Mouse (Mus musculus) forebrain, postnatal 0 days (tissue): ENCODE measurements around the gene Kif1a. TPM values are rescaled to one million over a fixed set of nuclear protein-coding genes. Genes with fewer than 3 reads are reported as not detected.

ENCODE experiments used
- ATAC-seq: fragments of 200-750 bp; cut with Nextera tagmentation; 2 replicates; pipeline ENCODE4 v1.8.0; 2017; ENCODE audit warnings: mild to moderate bottlenecking, moderate library complexity
- DNase-seq: peaks from one replicate; pipeline ENCODE4 v3.0.0-alpha.2; 2015
- H3K27ac ChIP-seq: fragments of 300-500 bp; sonication (generic); 2 replicates; pipeline ENCODE4 v1.5.1; 2014; ENCODE audit warnings: low read depth, mild to moderate bottlenecking, antibody characterized with exemption, low read length, moderate library complexity, mixed read lengths
- H3K27me3 ChIP-seq: fragments of 300-500 bp; sonication (generic); 2 replicates; pipeline ENCODE4 v1.6.1; 2014; ENCODE audit warnings: mild to moderate bottlenecking, low read length, mixed read lengths; ENCODE audit not compliant: insufficient read depth
- H3K36me3 ChIP-seq: fragments of 300-500 bp; sonication (generic); 2 replicates; pipeline ENCODE4 v1.6.1; 2014; ENCODE audit warnings: mild to moderate bottlenecking, moderate library complexity; ENCODE audit not compliant: insufficient read depth
- H3K4me1 ChIP-seq: fragments of 300-500 bp; sonication (generic); 2 replicates; pipeline ENCODE4 v1.6.1; 2014; ENCODE audit warnings: antibody characterized with exemption; ENCODE audit not compliant: insufficient read depth
- H3K4me2 ChIP-seq: fragments of 300-500 bp; sonication (generic); 2 replicates; pipeline ENCODE4 v1.6.1; 2014; ENCODE audit warnings: low read depth, mild to moderate bottlenecking, moderate library complexity
- H3K4me3 ChIP-seq: fragments of 300-500 bp; sonication (generic); 2 replicates; pipeline ENCODE4 v1.5.1; 2014; ENCODE audit warnings: low read depth, low read length, mixed read lengths
- H3K9ac ChIP-seq: fragments of 300-500 bp; sonication (generic); 2 replicates; pipeline ENCODE4 v1.6.1; 2014; ENCODE audit warnings: mild to moderate bottlenecking
- H3K9me3 ChIP-seq: fragments of 300-500 bp; sonication (generic); 2 replicates; pipeline ENCODE4 v1.6.1; 2016; ENCODE audit warnings: low read length
- CTCF ChIP-seq: sonication (generic); IDR thresholded peaks from 2 replicates; pipeline ENCODE4 v1.5.1; 2016; ENCODE audit warnings: antibody characterized with exemption, control low read depth, low read depth
- WGBS: fragments of 180-500 bp; shearing (Covaris S2); extraction: QIAGEN DNeasy Blood & Tissue Kit; methylation state at CpG from one replicate; pipeline ENCODE4 v1.1.7; 2014; 5-methylcytosine and 5-hydroxymethylcytosine counted together
- polyA plus RNA-seq: library from polyadenylated mRNA; unstranded; fragments of >200 nt; fragmentation: Nextera tagmentation; extraction: Ambion mirVana; gene quantifications from 2 replicates; pipeline ENCODE4 v1.2.1, GENCODE M21; 2015
- total RNA-seq: library from RNA; depleted of rRNA; stranded (reverse); fragments of >200 nt; gene quantifications from 2 replicates; pipeline ENCODE4 v1.2.3, GENCODE M21; 2014

Kif1a gene
- total and polyA plus RNA-seq, 2 experiments from 2014 or later = 465 to 564 TPM

DNA sequence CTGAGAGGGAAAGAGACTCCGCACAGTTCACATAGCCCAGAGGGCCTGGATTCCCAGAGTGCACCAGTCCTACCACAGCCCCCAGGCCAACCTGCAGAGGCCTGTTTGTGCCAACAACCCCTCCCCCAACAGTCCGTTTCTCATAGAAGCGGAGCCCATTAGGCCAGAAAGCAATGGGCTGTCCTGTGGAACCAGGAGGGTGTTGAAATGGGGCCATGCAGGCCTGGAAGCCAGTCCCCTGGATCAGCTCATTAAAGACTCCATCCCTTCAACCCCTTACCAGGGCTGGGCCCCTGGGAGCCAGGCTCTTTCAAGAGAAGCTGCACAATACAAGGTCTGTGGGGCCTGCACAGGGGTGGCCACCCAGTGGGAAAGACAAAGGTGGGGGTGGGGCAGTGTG, 22.1 kb downstream of the Kif1a start:
- peak; percentile 80 for ATAC-seq
- Histone ChIP-seq H3K9ac (no peak overlapping the region), H3K4me1 (peaks cover 4% of the 10 kb centered on the region; the same call in 1 of the 2 replicates), H3K4me3 (no peak overlapping the region), H3K9me3 (no peaks in the 10 kb centered on the region), H3K4me2 (no peak overlapping the region), H3K36me3 (peaks cover 74% of the 10 kb centered on the region), H3K27me3 (no peaks in the 10 kb centered on the region), H3K27ac (peak overlapping the region; percentile 45; the same call in 1 of the 2 replicates)
- DNase-seq = peak; percentile 54
- WGBS = 15% methylated on average over 3 of the region's 3 CpGs
- TF ChIP-seq CTCF = no peak

GRCm38 (mm10) chr1:93072279-93072865, 29.4 kb downstream of the Kif1a start:
- Histone ChIP-seq H3K9ac (no peak overlapping the region), H3K4me2 (no peak overlapping the region), H3K27me3 (no peaks in the 10 kb centered on the region), H3K36me3 (peaks cover 87% of the 10 kb centered on the region), H3K9me3 (no peaks in the 10 kb centered on the region), H3K27ac (peak overlapping the region; percentile 1; the same call in 1 of the 2 replicates), H3K4me3 (no peak overlapping the region), H3K4me1 (no peaks in the 10 kb centered on the region)
- ATAC-seq (no peak), DNase-seq (peak; percentile 19)
- WGBS = 70% methylated on average over 2 of the region's 2 CpGs
- peak; percentile 40; the same call in 1 of the 2 replicates for TF ChIP-seq CTCF

DNA sequence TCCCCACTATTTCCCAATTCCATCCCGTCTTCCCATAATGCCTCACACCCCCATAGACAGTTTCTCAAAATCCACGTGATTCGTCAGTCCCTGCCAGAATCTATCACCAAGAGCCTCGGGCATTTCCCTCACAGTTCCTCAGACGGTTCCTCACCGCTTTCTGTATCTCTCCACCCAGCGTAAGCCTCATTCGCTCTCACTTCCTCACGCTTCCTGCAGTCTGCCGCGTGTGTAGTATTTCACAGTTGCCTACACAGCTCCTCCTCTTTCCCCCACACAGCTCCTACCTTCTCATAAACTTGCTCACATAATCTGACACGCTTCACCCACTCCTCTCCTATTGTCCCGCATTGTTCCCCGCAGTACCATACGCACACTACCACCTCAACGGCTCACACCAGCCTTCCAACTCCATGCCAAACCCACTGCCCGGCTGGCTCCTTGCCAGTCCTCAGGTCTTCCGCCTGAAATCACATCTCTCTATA, 30.2 kb downstream of the Kif1a start:
- no peaks in the 10 kb centered on the region for H3K4me1 ChIP-seq
- DNase-seq (peak; percentile 50), ATAC-seq (peak; percentile 59)
- H3K36me3 ChIP-seq = peaks cover 87% of the 10 kb centered on the region
- H3K4me2 ChIP-seq = no peak overlapping the region
- no peak for TF ChIP-seq CTCF
- WGBS = 46% methylated on average over 18 of the region's 18 CpGs
- no peak overlapping the region for H3K9ac ChIP-seq
- 0 out of 2 replicates have a peak overlapping the region, but pooled peaks have one; percentile 1 for H3K27ac ChIP-seq
- H3K4me3 ChIP-seq = no peak overlapping the region
- no peaks in the 10 kb centered on the region for H3K27me3 ChIP-seq
- H3K9me3 ChIP-seq = no peaks in the 10 kb centered on the region

- no peak overlapping the region for H3K9ac ChIP-seq
- no peaks in the 10 kb centered on the region for H3K9me3 ChIP-seq
- H3K36me3 ChIP-seq = peaks cover 87% of the 10 kb centered on the region
- ATAC-seq (peak; percentile 9; the same call in 1 of the 2 replicates), DNase-seq (no peak)
- H3K4me3 ChIP-seq = no peak overlapping the region
- H3K4me2 ChIP-seq = no peak overlapping the region
- no peaks in the 10 kb centered on the region for H3K27me3 ChIP-seq
- TF ChIP-seq CTCF = no peak
- no peaks in the 10 kb centered on the region for H3K4me1 ChIP-seq
- WGBS = 53% methylated on average over 5 of the region's 5 CpGs
- no peak overlapping the region for H3K27ac ChIP-seq
Observed at GRCm38 (mm10) chr1:93070881-93071280, 30.9 kb downstream of the Kif1a start.

DNA sequence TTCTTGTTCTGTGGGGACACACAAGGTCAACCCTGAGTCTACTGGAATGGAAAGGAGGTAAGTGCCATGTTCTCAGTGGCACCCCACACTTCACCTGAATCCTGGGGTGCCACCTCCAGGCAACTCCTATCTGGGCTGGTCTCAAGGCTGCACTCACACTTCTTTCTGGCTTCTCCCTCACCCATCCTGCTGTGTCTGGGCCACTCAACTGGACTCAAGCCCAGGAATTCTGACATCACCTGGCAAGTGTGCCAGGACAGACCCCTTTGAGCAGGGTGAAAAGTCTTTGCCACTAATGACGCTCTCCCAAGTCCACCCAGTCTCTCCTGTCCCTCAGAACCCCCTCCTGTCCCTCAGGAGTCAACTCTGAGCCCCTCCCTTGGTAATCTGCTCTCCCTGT, 33.2 kb downstream of the Kif1a start:
- 56% methylated on average over 1 of the region's 1 CpGs for WGBS
- Histone ChIP-seq H3K27me3 (no peaks in the 10 kb centered on the region), H3K4me2 (no peak overlapping the region), H3K9me3 (no peaks in the 10 kb centered on the region), H3K27ac (no peak overlapping the region), H3K36me3 (peaks cover 87% of the 10 kb centered on the region), H3K4me1 (no peaks in the 10 kb centered on the region), H3K9ac (no peak overlapping the region), H3K4me3 (no peak overlapping the region)
- no peak for TF ChIP-seq CTCF
- ATAC-seq (no peak), DNase-seq (no peak)

- TF ChIP-seq CTCF = no peak
- Histone ChIP-seq H3K36me3 (peaks cover 87% of the 10 kb centered on the region), H3K4me2 (no peak overlapping the region), H3K27ac (no peak overlapping the region), H3K27me3 (no peaks in the 10 kb centered on the region), H3K4me1 (no peaks in the 10 kb centered on the region), H3K4me3 (no peak overlapping the region), H3K9me3 (no peaks in the 10 kb centered on the region), H3K9ac (no peak overlapping the region)
- ATAC-seq (no peak), DNase-seq (no peak)
- 92% methylated on average over 6 of the region's 6 CpGs for WGBS
Observed at GRCm38 (mm10) chr1:93065654-93066053, 36.1 kb downstream of the Kif1a start.

- Histone ChIP-seq H3K36me3 (peaks cover 97% of the 10 kb centered on the region), H3K27ac (no peak overlapping the region), H3K4me1 (no peaks in the 10 kb centered on the region), H3K4me2 (no peak overlapping the region), H3K9me3 (no peaks in the 10 kb centered on the region), H3K4me3 (no peak overlapping the region), H3K9ac (no peak overlapping the region), H3K27me3 (no peaks in the 10 kb centered on the region)
- TF ChIP-seq CTCF = no peak
- ATAC-seq (peak; percentile 20; the same call in 1 of the 2 replicates), DNase-seq (peak; percentile 48)
- 58% methylated on average over 5 of the region's 5 CpGs for WGBS
Observed at GRCm38 (mm10) chr1:93063694-93064093, 38.1 kb downstream of the Kif1a start.
